Mouse (Mus musculus) limb, embryonic 14.5 days (tissue): ENCODE results near the gene Def8. TPM values are rescaled to one million over a fixed set of nuclear protein-coding genes. Genes with fewer than 3 reads are reported as not detected.

Experiments used
- ATAC-seq: fragments of 200-750 bp; cut with Nextera tagmentation; 2 replicates; pipeline ENCODE4 v1.8.0; 2017; ENCODE audit warnings: low read depth, moderate number of reproducible peaks, moderate TSS enrichment; ENCODE audit not compliant: low FRiP score
- DNase-seq: peaks from one replicate; pipeline ENCODE4 v3.0.0-alpha.2; 2015; ENCODE audit warnings: low spot score
- H3K27ac ChIP-seq: fragments of 300-500 bp; sonication (generic); replicated peaks from 2 replicates; pipeline ENCODE4 v1.5.1; 2014; ENCODE audit warnings: low read depth, mild to moderate bottlenecking, low read length, moderate library complexity, mixed read lengths
- H3K27me3 ChIP-seq: fragments of 300-500 bp; sonication (generic); 2 replicates; pipeline ENCODE4 v1.6.1; 2014; ENCODE audit warnings: low read length, mixed read lengths; ENCODE audit not compliant: control insufficient read depth, insufficient read depth
- H3K36me3 ChIP-seq: fragments of 300-500 bp; sonication (generic); 2 replicates; pipeline ENCODE4 v1.6.1; 2014; ENCODE audit warnings: mild to moderate bottlenecking, low read length, moderate library complexity, mixed read lengths; ENCODE audit not compliant: control insufficient read depth, insufficient read depth
- H3K4me1 ChIP-seq: fragments of 300-500 bp; sonication (generic); 2 replicates; pipeline ENCODE4 v1.6.1; 2014; ENCODE audit warnings: antibody characterized with exemption, low read length, mixed read lengths; ENCODE audit not compliant: control insufficient read depth, insufficient read depth
- H3K4me2 ChIP-seq: fragments of 300-500 bp; sonication (generic); replicated peaks from 2 replicates; pipeline ENCODE4 v1.6.1; 2014; ENCODE audit warnings: low read depth, mild to moderate bottlenecking, low read length, moderate library complexity; ENCODE audit not compliant: severe bottlenecking
- H3K4me3 ChIP-seq: fragments of 300-500 bp; sonication (generic); replicated peaks from 2 replicates; pipeline ENCODE4 v1.5.1; 2014; ENCODE audit warnings: low read length
- H3K9ac ChIP-seq: fragments of 300-500 bp; sonication (generic); 2 replicates; pipeline ENCODE4 v1.6.1; 2014; ENCODE audit warnings: mild to moderate bottlenecking, low read depth, low read length, moderate library complexity; ENCODE audit not compliant: severe bottlenecking
- H3K9me3 ChIP-seq: fragments of 300-500 bp; sonication (generic); 2 replicates; pipeline ENCODE4 v1.6.1; 2016; ENCODE audit warnings: low read length; ENCODE audit not compliant: control insufficient read depth
- POLR2A ChIP-seq: fragments of 200-500 bp; IDR thresholded peaks from 2 replicates; pipeline ENCODE4 v1.8.0; 2012; ENCODE audit warnings: inconsistent platforms, mild to moderate bottlenecking, moderate library complexity, borderline replicate concordance; ENCODE audit not compliant: insufficient read depth, insufficient read length; ENCODE audit errors: extremely low read depth
- WGBS: fragments of 180-500 bp; shearing (Covaris S2); extraction: QIAGEN DNeasy Blood & Tissue Kit; methylation state at CpG from one replicate; pipeline ENCODE4 v1.1.7; 2014; 5-methylcytosine and 5-hydroxymethylcytosine counted together
- polyA plus RNA-seq, 2 experiments: library from polyadenylated mRNA; depleted of rRNA in 1 of 2; stranded (reverse) in 1 of 2; unstranded in 1 of 2; fragments of >200 nt; fragmentation: Nextera tagmentation in 1 of 2; extraction: Ambion mirVana in 1 of 2; gene quantifications; 2 replicates each; pipeline versions ENCODE4 v1.2.1 to v1.2.3; 2012 to 2014

Gene Def8
- polyA plus RNA-seq, 2 experiments = 37.1 to 42.2 TPM

- TF ChIP-seq POLR2A = no peak
- H3K4me3 ChIP-seq = no peak overlapping the region
- H3K4me1 ChIP-seq = no peaks in the 10 kb centered on the region
- peaks cover 91% of the 10 kb centered on the region for H3K36me3 ChIP-seq
- no peaks in the 10 kb centered on the region for H3K27me3 ChIP-seq
- DNase-seq (no peak), ATAC-seq (no peak)
- no peak overlapping the region for H3K9ac ChIP-seq
- no peak overlapping the region for H3K4me2 ChIP-seq
- 90% methylated on average over 5 of the region's 5 CpGs for WGBS
- peaks cover 5% of the 10 kb centered on the region; the same call in 1 of the 2 replicates for H3K9me3 ChIP-seq
- H3K27ac ChIP-seq = no peak overlapping the region
Measured at GRCm38 (mm10) chr8:123502192-123502591, 78.9 kb downstream of the Def8 start.

GRCm38 (mm10) chr8:123503801-123504467 lies 80.6 kb downstream of the Def8 start:
- Histone ChIP-seq H3K4me1 (no peaks in the 10 kb centered on the region), H3K4me3 (no peak overlapping the region), H3K4me2 (no peak overlapping the region), H3K27ac (no peak overlapping the region), H3K36me3 (peaks cover 95% of the 10 kb centered on the region), H3K9ac (no peak overlapping the region), H3K27me3 (no peaks in the 10 kb centered on the region), H3K9me3 (peaks cover 5% of the 10 kb centered on the region; the same call in 1 of the 2 replicates)
- TF ChIP-seq POLR2A = no peak
- DNase-seq (no peak), ATAC-seq (no peak)
- 97% methylated on average over 6 of the region's 6 CpGs for WGBS

GRCm38 (mm10) chr8:123504591-123505195 lies 81.4 kb downstream of the Def8 start:
- 81% methylated on average over 9 of the region's 9 CpGs for WGBS
- Histone ChIP-seq H3K36me3 (peaks cover 95% of the 10 kb centered on the region), H3K4me2 (no peak overlapping the region), H3K4me3 (no peak overlapping the region), H3K9ac (no peak overlapping the region), H3K9me3 (peaks cover 5% of the 10 kb centered on the region; the same call in 1 of the 2 replicates), H3K4me1 (no peaks in the 10 kb centered on the region), H3K27ac (no peak overlapping the region), H3K27me3 (no peaks in the 10 kb centered on the region)
- DNase-seq = no peak
- ATAC-seq = no peak
- TF ChIP-seq POLR2A = no peak

- no peak for TF ChIP-seq POLR2A
- Histone ChIP-seq H3K36me3 (peaks cover 95% of the 10 kb centered on the region), H3K27me3 (no peaks in the 10 kb centered on the region), H3K9ac (no peak overlapping the region), H3K9me3 (peaks cover 5% of the 10 kb centered on the region; the same call in 1 of the 2 replicates), H3K4me3 (no peak overlapping the region), H3K4me2 (no peak overlapping the region), H3K27ac (no peak overlapping the region), H3K4me1 (no peaks in the 10 kb centered on the region)
- 84% methylated on average over 4 of the region's 4 CpGs for WGBS
- ATAC-seq (no peak), DNase-seq (no peak)
Measured at GRCm38 (mm10) chr8:123505267-123505666, 81.9 kb downstream of the Def8 start.

GRCm38 (mm10) chr8:123505695-123506094 lies 82.4 kb downstream of the Def8 start:
- Histone ChIP-seq H3K27me3 (no peaks in the 10 kb centered on the region), H3K4me1 (no peaks in the 10 kb centered on the region), H3K4me2 (no peak overlapping the region), H3K9me3 (peaks cover 5% of the 10 kb centered on the region; the same call in 1 of the 2 replicates), H3K4me3 (no peak overlapping the region), H3K27ac (no peak overlapping the region), H3K9ac (no peak overlapping the region), H3K36me3 (peaks cover 91% of the 10 kb centered on the region)
- DNase-seq = no peak
- TF ChIP-seq POLR2A = no peak
- 88% methylated on average over 9 of the region's 9 CpGs for WGBS
- no peak for ATAC-seq
